Mouse (Mus musculus): ENCODE measurements around the gene Mvb12b.
A peak's percentile ranks its signal among the peaks of the same experiment; 100 is the strongest.

Mvb12b gene

DNA sequence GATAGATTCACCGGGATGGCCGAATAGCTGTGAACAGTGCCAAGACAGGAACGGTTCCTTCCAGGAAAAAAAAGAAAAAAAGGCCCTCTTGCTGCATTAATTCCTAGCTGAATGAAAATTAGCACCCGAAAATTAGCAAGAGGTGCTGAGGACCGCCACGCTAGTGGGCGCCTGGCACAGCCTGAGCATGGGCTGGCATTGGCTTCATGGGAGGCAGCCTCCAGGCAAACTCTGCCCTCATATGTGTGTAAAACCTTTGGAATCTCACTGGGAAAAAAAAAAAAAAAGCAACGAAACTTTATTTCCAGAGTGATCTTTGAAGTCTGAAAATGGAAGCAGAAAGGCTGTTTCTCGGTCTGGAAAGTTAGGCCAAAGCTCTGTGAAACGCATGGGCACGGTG is 110.7 kb downstream of the Mvb12b start:
- no peak for DNase-seq

DNA sequence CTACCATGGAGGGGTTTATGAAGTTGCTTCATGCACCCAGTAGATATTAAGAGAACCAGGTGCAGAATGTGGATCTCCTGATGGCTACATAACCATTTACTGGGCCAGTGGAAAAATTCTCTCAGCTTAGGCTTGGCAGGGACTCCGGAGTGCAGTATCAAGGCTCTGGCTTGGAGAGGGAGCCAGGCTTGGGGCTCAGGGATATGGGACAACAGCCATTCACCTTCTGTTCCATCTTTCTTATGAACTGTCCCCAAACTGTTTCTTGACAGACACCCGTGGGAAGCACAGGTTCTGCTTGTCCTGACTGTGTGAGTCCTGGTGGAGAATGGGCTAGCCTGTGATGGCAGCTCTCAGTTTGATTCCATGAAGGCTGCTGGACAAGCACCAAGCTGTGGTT is 112.9 kb downstream of the Mvb12b start:
- peak in 1 of 2 experiments; percentile 16 for DNase-seq

DNA sequence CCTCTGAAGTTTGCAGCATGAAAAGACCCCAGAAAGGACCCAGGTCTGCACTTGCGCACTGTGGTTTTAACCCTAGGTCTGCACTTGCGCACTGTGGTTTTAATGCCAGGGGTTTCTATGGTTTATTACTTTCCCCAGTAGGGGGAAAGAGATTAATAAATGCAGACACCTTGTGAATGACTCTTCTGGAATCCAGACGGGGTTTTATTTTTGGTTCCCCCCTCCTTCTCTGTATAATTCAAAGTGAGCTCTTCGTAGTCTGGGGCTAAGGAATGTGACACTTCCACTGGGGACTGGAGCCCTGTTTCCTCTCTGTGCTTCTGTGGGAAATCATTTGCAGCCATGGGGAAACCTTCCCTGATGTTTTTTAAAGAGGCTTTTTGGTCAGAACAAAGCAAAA is 113.6 kb downstream of the Mvb12b start:
- no peak for DNase-seq

DNA sequence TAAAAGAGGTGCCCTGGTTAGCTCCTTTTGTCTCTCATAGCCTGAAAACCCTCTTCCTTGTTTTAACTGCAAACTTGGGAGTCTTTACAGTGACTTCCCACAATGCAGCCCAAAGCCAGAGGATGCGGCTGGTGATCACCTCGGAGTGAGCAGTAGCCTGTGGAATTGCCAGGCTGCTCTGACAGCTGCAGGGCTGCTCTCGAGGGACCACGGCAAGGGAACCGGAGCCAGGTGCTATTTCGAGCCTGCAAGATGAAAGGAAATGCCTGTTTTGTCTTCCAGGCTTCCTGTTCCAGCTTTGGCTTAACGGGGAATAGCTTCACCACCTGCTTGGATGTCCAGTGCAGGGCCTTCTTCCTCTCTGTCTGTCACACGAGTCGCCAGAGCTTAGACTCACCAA is 115.3 kb downstream of the Mvb12b start:
- DNase-seq, result no peak

DNA sequence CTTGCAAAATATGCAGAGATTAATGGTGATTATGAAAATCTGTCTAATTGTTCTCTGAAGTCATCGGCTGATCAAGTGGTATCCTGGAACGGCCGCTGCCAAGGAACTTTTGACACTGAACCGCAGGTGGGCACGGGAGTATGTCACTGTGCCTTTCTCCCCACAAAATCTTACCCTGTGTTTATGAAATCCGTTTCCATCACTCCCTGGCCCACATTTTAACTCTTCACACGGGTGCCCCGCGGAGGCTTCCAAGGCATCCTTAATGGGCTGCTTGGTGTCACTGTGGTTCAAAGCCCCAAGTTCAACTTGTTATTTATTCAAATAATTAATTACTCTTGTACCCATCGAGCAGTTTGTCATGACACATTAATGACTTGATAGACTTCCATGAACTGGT is 116.4 kb downstream of the Mvb12b start:
- DNase-seq, result no peak

DNA sequence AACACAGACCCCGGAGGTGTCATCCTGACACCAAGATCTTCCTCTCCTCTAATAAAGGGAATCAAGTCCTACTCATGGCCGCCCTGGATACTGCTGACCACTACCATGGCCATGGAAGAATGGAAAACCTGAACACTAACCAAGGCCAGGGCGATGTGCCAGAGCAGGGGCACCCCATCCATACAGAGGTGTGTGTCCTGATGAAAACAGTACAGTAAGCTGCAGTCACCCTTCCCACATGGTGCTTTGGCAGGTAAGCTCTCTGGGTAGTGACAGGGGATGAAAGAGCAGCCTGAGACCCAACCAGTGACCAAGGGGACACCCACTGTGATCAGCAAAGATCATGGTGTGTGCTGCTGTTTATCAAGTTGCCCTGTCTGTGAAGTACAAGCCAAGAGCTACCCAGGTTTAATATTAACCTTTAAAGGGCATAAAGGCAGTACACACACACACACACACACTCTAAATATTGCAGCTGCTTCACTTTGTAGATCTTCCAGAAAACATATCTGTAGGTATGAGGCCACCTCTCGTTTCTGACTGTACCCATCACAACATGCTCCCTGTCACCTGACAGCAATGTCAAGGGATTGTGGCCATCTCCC is 117.1 kb downstream of the Mvb12b start:
- no peak for DNase-seq

DNA sequence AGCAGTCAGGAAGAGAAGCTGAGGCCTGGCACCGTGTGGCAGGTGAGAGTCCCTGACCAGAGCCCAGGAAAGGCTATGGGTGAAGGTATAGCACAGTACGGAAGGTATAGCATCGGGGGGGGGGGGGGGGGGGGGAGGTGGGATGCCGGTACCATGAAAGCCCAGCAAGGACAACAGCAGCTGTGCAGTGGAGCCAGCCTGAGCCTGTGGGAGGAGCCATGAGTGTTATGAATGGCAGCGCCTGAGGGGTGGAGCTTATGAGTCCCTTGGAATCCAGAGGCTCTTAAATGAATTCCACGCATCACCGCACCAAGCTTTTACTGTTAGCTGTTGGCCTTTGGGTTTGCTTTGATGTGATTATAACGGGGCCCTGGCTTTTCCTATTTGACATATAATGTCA is 123.3 kb downstream of the Mvb12b start:
- DNase-seq, result no peak

DNA sequence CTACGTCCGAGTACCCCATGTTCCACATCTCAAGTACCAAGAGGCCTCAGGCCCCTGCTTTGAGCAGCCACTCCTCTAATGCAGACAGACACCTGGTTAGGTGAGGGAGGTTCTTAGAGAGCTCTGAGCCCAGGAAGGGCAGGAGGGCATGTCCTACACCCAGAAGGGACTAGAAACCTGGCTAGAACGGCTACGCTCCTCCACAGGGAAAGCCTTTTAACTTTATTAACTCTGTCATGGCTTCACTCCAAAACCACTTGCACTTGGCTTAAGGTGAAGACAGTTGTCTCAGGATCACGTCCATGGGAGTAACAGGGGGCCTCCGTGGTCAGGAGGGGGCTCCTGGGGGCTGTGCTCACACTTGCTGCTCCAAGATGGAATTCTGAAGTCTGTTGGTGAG is 125.5 kb downstream of the Mvb12b start:
- no peak for DNase-seq

DNA sequence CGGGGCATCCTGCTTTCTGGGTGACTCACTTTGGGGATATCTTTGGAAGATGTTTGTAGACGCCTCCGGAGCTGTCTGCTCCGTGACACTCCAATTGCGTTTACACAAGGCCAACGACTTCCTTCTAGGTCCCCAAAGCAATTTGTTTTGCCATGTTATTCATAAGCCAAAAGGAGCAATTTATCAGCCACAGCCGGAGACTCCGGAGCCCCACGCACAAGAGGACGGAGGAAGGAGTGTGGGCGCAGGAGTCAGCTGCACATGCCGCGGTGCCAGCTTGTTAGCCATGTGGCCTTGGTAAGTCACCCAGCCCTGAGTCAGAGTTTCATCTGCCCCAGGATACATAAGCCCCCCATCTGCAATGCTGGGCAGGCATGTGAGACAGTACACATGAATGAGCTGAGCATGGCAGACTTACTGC is 127.2 kb downstream of the Mvb12b start:
- no peak for DNase-seq

DNA sequence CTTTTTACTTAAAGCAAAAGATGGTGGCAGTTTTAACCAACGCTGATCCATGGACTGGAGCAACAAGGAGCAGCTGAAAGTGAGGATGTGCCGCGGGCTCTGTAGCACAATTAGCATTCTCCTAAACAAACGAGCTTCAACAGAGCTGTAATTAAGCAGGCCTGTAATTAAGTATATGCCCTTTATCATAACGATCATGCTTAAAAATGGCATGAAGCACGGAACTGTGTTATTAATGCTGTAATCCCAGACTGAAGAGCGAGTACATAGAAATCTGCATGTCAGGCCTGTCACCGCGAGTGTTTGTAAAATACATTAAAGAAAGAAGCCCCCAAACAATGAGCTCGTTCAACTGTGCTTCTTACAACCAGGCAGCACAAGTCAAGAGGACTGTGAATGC is 128.3 kb downstream of the Mvb12b start:
- DNase-seq, result no peak

DNA sequence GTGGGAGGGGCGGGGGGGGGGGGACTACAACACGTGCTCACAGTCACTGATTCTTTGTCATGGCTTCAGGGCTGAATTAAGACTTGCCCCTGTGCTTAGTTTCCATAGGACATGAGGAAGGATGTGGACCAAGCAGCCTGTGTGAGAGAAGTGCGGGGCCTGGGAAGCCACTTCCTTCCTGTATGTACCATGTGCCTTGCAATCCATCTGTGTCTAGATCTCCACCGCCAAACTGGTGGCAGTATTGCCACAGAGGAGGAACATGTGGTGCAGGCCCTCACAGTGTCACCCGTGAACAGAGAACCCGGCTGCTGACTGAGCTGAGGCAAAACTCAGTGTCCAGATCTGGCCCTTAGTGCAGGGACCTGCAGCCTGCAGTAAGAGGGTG is 132.1 kb downstream of the Mvb12b start:
- no peak for DNase-seq

DNA sequence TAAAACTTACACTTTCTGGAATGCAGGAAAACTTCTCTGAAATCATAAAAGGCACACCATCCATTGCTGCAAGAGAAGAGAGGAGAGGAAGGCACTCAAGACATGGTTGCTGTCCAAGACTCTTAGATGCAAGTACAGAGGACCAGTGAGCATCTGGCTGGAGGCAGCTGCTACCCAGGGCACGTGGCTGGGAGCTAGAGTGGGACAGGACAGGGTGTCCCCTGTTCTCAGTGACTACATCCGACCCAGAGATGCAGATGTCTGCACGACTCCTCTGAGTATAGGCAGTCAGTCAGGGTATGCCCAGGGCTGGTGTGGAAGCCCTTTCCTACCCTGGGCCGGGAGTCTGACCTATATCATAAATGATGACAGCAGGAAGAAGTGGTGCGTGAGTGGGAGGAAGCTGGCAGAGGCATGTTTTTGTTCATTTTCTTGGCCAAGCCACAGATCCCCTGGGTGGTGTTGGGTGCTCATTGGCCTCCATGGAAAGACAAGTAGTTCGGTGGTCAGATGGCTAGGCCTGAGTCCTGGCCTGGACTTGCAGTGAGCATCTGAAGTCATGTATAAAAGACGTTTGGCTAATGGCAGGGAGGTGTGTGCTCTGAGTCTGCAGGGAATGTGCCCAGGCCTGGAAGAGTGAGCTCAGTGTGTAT is 132.6 kb downstream of the Mvb12b start:
- DNase-seq, result no peak

DNA sequence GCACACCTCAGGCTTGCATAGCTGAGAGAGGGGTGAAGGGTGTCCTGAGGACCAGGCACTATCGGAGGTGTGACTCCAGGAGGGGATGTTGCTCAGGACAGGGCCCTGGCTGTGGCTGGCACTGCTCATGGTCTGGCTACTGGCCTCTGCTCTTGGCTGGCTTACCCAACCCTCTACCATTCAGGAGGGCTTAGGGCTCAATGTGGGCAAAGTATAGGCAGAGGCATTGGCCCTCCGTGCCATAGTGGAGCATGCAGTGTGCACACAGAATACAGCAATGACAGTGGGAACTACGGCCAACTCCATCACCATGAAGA is 133.5 kb downstream of the Mvb12b start:
- no peak for DNase-seq

DNA sequence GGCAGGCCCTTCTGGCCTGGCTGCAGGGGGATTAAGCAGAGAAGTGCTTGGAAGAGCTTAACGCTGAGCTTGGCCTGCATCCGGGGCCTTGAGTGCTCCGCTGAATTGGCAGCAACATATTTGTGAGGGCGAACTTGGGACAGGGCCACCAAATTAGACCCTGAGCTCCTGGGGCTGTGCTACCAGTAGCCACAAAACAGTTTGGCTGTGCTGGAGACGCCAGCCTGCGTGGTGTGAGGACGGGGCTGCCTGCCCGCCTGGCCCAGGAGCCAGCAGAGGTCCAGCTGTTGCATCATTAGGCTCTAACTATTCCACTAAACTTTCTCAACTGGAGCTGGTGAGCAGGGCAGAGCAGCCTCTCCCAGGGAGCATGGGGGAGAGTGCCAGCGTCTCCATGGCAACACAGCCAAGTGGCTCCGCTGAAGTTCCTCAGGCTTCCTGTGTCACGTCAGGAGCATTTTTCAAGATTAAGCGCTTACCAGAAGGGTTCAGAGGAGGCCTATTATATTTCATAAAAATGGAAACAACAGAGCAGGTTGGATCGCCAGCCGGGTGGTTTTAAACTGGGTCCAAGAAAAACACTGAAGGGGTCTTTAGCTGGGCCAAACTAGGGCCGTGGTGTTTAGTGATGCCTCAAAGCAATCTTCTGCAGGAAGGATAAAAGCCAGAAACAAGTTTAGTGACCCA is 134.0 kb downstream of the Mvb12b start:
- DNase-seq, result peak; percentile 78 to 83

DNA sequence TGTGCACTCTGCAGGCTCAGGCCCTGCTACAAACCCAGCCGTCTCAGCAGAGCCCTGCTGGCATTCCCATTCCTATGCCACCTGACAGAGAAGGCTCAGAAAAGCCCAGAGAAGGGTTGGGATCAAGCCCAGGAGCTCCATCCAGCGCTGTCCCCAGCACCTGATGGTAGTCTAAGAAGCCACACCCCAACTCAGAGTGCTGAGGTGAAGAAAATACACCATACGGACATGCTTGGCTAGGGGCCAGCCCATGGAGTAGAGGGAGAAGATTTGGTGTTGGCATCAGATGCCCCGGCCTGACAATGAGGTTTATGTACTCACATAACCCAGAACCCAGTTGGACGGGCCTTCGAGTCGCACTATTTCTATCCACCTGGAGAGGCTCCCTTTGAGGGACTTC is 137.1 kb downstream of the Mvb12b start:
- DNase-seq, result peak; percentile 60 to 68

DNA sequence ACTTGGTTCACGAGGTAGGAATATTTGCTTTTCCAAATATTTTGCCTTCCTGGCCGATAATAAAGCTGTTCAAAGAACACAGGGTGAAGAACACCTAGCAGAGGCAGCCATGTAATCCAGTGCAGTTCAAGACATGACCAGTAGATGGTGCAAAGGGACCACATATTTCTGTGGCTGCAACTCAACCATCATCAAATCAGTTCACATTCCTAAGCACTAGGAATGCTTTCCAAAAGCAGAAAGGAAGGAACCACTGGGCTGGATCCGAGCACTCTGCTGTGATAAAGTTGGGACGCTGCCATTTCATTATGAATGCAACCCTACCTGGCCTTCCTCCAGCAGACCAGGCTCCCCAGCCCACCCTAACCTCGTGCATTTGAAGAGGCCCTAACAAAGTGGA is 141.3 kb downstream of the Mvb12b start:
- DNase-seq, result peak; percentile 74 to 92

DNA sequence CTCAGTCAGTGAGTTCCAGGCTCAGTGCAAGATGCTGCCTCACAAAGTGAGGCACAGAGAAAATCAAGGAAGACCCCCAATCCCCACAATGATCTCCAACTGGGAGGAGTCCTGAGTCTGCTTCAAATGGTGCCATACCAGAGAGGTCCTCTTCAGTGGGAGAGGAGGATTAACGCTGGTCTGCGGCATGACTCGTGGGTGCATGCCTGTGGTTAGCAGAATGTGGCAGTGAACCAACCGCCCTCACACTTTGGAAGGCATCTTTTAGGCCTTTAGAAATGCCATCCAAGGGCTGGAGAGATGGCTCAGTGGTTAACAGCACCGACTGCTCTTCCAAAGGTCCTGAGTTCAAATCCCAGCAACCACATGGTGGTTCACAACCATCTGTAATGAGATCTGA is 142.0 kb downstream of the Mvb12b start:
- DNase-seq, result no peak

DNA sequence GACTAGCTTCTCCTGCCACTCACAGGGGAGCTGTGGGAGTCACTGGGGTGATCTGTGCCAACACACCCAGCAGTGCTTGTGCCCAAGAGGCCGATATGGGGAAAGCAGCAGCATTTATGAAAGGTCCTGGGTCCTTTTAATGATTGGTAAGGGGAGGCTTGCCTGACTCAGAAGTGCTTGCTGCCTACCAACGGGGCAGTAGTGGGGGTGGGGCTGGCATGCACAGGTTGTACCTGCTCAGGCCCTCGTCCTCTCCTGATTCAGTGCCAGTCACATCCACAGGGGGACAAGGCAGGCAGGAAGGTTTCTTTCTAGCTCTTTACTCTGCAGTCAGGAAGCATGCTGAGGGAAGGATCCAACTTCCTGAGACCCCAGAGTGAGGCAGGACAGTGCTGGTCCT is 150.6 kb downstream of the Mvb12b start:
- no peak for DNase-seq

DNA sequence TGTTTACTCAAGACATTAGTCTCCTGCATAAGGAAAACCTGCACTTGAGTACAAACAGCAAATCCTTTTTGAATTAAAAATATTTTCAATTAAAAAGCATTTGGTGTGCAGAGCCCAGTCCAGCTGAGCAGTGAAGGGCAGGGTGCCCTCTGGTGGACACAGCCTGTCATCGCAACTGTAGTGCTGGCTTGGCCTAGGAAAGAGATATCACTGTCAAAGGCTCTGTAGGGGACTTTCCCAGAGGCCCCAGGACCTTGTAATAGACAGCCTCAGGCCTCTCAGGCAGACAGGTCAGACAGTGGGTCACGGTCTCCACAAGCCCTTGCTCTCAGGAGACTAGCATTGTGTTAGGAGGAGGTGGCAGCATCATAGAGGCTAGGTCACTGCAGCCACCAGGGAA is 151.0 kb downstream of the Mvb12b start:
- DNase-seq, result peak; percentile 74 to 81

DNA sequence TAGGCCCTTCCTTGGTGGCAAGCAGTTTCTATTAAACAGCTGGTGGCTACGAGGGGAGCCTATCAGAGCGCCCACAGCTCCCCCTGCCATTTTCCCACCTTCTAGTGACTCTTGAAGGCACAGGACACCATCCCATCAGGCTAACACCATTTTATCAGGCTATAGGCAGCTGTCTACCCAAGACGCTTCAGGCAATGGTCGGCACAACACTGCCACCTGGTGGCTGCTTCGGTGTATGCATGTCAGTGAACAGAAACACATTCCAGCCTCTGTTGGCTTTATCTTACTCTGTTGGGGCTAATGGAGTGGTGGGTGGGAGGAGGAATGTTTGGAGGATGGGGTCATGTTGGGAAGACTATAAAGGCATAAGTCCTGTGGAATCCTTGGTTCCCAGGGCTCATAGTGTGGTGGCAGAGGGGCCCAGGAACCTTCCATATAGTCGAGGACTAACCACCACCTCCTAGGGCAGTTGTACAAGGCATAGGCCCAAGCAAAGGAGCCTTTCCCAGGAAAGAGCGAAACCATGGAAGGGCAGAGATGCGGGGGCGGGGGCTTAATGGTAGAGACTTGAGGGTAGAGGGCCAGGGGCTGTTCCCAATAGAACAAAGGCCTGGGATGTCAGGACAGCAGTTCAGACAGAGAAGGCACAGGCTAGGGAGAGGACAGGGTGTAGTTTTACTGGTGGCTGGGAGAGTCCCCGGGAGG is 152.8 kb downstream of the Mvb12b start:
- peak; percentile 82 to 87 for DNase-seq

DNA sequence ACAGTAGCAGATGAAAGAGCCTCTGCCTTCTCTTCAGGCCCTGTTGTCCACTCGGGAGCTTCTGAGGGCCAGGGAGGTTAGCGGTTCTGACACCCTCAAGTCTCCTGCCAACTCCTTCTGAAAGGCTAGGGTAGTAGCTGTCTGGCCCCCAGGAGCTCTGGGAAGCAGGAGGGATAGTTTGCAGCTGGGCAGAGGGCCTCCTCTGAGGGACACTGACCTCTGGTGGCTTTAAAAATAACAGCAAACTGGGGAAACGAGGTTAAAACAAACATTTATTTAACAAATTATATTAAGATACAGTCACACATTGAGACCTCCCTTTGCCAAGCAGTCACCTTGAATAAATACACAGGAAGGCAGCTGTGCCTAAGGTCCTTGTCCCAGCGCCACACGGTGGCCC is 158.0 kb downstream of the Mvb12b start:
- no peak for DNase-seq

DNA sequence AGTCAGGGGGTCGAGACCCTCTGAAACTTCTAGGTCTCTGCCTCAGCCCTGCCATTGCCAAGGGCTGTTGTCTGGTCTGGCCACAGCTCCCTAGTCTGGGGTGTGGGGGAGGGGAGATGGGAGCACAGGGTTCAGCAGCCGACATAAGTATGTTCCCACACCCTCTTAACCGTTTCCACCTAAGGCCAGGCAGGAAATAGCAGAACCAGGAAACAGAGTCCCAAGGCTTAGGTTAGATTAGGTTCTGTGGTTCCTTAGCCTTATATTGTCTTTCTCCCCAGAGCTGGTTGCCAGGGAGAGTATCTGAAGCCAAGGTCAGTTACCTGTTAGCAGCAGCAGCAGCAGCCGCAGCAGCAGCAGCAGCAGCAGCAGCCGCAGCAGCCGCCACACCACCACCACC is 160.5 kb downstream of the Mvb12b start:
- no peak for DNase-seq

DNA sequence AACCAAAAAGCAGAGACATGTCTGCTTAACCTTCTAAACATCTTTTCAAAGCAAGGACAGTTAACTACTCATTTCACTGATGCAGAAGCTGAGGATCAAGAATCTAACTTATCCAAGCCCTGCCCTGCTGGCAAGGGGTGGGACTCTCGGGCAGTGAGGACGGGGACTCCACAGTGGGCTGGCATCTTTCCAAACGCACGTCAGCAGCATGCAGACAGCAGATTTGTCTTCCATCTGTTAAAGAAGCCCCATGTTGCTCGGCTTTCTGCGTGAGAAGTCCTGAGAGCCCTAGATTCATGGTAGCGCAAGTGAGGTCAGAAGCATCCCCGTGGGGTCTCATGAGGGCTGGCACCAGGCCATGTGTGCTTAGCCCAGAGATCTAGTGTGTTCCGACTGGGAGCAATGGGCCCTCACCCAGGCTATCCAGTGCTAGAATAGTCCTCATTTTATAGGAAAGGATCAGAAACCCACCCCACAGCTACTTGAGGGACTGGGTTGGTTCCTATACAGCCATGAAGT is 167.3 kb downstream of the Mvb12b start:
- DNase-seq, result peak; percentile 71 to 72

Data from cerebellum, postnatal 36 days (tissue).